Mouse (Mus musculus) B cell, adult 62 days (primary cell): Measurements from ENCODE around the gene Cdca4. TPM values are rescaled to one million over a fixed set of nuclear protein-coding genes. Genes with fewer than 3 reads are reported as not detected.

Source experiments
- total RNA-seq: library from RNA; stranded (reverse); gene quantifications from 4 replicates; pipeline ENCODE4 v1.2.4, GENCODE M21; 2023

The Cdca4 gene
- total RNA-seq = 27.5 to 32.2 TPM (median 29.9 TPM) in 4 replicates

GRCm38 (mm10) chr12:112829244-112829864 is at the start of gene Cdca4:
Gene Cdca4 (minus strand): TSS chr12:112829423.

GRCm38 (mm10) chr12:112868178-112869087 is 39.2 kb upstream of the Cdca4 start, which contains the start of gene Gpr132:
Gene Gpr132 (minus strand): TSS chr12:112868228.

GRCm38 (mm10) chr12:112808587-112809364 is 20.4 kb downstream of the Cdca4 start, which contains the start of gene Clba1:
Gene Clba1 (plus strand): TSS chr12:112808937.

GRCm38 (mm10) chr12:112801864-112802846 is 27.1 kb downstream of the Cdca4 start, which contains the start of gene Ahnak2:
Gene Ahnak2 (minus strand): TSS chr12:112802657.

Other genes starting within 250 kb of the Cdca4 start
- 27.3 to 32.1 TPM (median 29.2 TPM) in 4 replicates for gene Inf2, start 240.6 kb downstream of the Cdca4 start, total RNA-seq
- 7.1 to 9.5 TPM (median 8.5 TPM) in 4 replicates for gene Adssl1, start 209.4 kb downstream of the Cdca4 start, total RNA-seq
- gene Siva1, start 184.7 kb downstream of the Cdca4 start, total RNA-seq = 20.6 to 29.7 TPM (median 21.2 TPM) in 4 replicates
- gene Akt1, start 154.5 kb downstream of the Cdca4 start, total RNA-seq = 86.0 to 99.6 TPM (median 90.5 TPM) in 4 replicates
- 1.5 to 6.3 TPM (median 3.0 TPM) in 4 replicates for gene Zbtb42, start 150.6 kb downstream of the Cdca4 start, total RNA-seq
- 12.3 to 16.4 TPM (median 14.3 TPM) in 4 replicates for gene Cep170b, start 109.0 kb downstream of the Cdca4 start, total RNA-seq
- gene Pld4, start 68.8 kb downstream of the Cdca4 start, total RNA-seq = 320 to 372 TPM (median 333 TPM) in 4 replicates
- gene Ahnak2, start 26.8 kb downstream of the Cdca4 start, total RNA-seq = 0.34 to 0.58 TPM (median 0.51 TPM) in 3 of 4 replicates, not detected in the other
- gene Clba1, start 20.5 kb downstream of the Cdca4 start, total RNA-seq = 1.3 to 3.4 TPM (median 2.0 TPM) in 3 of 4 replicates, not detected in the other
- gene Gpr132, start 38.8 kb upstream of the Cdca4 start, total RNA-seq = 92.4 to 97.2 TPM (median 95.4 TPM) in 4 replicates
- gene Jag2, start 100.4 kb upstream of the Cdca4 start, total RNA-seq = 1.3 to 4.9 TPM (median 2.4 TPM) in 4 replicates
- 12.7 to 19.6 TPM (median 15.8 TPM) in 4 replicates for gene Nudt14, start 112.7 kb upstream of the Cdca4 start, total RNA-seq
- gene Btbd6, start 147.1 kb upstream of the Cdca4 start, total RNA-seq = 9.7 to 15.0 TPM (median 12.8 TPM) in 4 replicates
- gene Brf1, start 171.3 kb upstream of the Cdca4 start, total RNA-seq = 152 to 169 TPM (median 160 TPM) in 4 replicates
- gene Pacs2, start 185.1 kb upstream of the Cdca4 start, total RNA-seq = 28.3 to 36.0 TPM (median 33.3 TPM) in 4 replicates
- gene Tex22, start 245.1 kb upstream of the Cdca4 start, total RNA-seq = 0.66 to 1.1 TPM (median 0.72 TPM) in 3 of 4 replicates, not detected in the other